Mouse (Mus musculus): ENCODE measurements at regions not wholly inside any gene's neighbourhood (a gene's known extent, or its start where the extent isn't known, plus 50 kb on each side); places are given as distances from the start of the nearest gene placed in this dataset.
"Not testable (repeated sequence)": the region's sequence is repeated elsewhere in the genome, so short reads cannot be mapped to it uniquely, and the experiment has no call there.

- 78% methylated on average over 3 of the region's 3 CpGs for WGBS
- DNase-seq (ENCODE audit: low spot score); H3K4me1 ChIP-seq (replicated peaks; ENCODE audit: control insufficient read depth, insufficient read depth, low read length); H3K4me2 ChIP-seq (ENCODE audit: low read length); H3K9me3 ChIP-seq (ENCODE audit: control insufficient read depth, low read length); H3K4me3 ChIP-seq (ENCODE audit: low read depth, low read length); H3K27ac ChIP-seq (ENCODE audit: low read depth); H3K9ac ChIP-seq (ENCODE audit: low read length); ATAC-seq (replicated peaks; ENCODE audit: low FRiP score, low TSS enrichment, low read depth); H3K27me3 ChIP-seq (replicated peaks; ENCODE audit: control insufficient read depth, insufficient read depth, low read length); H3K36me3 ChIP-seq (ENCODE audit: control insufficient read depth, insufficient read depth, low read length): not testable (repeated sequence)
These were observed 77.9 kb downstream of the Tcp10c start for GRCm38 (mm10) chr17:13432256-13432655.

DNA sequence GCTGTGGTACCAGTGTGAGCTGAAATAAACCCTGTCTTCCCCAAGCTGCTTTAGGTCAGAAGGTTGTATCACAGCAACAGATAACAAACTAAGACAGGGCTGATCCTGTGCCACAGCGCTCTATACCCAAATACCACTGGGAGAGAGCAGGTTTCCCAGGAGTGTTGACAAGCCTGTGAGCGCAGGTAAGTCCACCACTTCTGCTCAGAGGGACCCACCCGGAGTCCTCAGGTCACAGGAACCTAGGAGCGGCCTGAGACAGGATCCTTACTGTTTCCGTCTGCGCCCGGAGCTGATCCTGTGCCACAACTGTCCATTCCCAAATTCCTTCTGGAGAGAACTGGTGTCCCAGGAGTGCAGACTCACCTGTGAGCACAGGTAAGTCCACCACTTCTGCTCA lies 79.8 kb downstream of the Tcp10c start:
- not testable (repeated sequence) for H3K4me2 ChIP-seq (ENCODE audit: low read length); H3K9me3 ChIP-seq (ENCODE audit: control insufficient read depth, low read length); DNase-seq (ENCODE audit: low spot score); H3K36me3 ChIP-seq (ENCODE audit: control insufficient read depth, insufficient read depth, low read length); H3K9ac ChIP-seq (ENCODE audit: low read length); H3K4me3 ChIP-seq (ENCODE audit: low read depth, low read length); H3K27me3 ChIP-seq (replicated peaks; ENCODE audit: control insufficient read depth, insufficient read depth, low read length); H3K27ac ChIP-seq (ENCODE audit: low read depth); H3K4me1 ChIP-seq (replicated peaks; ENCODE audit: control insufficient read depth, insufficient read depth, low read length)
- 88% methylated on average over 7 of the region's 7 CpGs for WGBS
- ATAC-seq (replicated peaks; ENCODE audit: low FRiP score, low TSS enrichment, low read depth): 0 out of 2 replicates have a peak, but pooled peaks have one; percentile 43

DNA sequence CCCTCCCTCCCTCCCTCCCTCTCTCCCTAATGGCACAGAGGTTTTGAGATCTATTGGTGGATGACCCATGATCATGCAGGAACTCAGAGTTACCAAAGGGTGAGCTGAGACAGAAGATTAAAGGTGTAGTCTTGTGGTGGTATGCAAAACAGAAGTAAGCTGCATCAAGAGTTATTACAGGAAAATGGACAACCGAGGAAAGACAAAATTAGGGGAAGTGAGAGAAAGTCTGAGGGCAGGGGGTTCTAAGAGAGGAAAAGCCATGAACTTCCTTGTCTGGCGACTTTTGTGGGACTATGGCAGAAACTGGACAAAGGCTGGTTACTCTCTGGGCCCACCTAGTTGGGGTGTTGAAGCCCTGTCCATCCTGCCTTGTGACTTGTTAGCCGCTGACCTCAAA lies 84.4 kb downstream of the Tcp10c start:
- 82% methylated on average over 2 of the region's 3 CpGs for WGBS

DNA sequence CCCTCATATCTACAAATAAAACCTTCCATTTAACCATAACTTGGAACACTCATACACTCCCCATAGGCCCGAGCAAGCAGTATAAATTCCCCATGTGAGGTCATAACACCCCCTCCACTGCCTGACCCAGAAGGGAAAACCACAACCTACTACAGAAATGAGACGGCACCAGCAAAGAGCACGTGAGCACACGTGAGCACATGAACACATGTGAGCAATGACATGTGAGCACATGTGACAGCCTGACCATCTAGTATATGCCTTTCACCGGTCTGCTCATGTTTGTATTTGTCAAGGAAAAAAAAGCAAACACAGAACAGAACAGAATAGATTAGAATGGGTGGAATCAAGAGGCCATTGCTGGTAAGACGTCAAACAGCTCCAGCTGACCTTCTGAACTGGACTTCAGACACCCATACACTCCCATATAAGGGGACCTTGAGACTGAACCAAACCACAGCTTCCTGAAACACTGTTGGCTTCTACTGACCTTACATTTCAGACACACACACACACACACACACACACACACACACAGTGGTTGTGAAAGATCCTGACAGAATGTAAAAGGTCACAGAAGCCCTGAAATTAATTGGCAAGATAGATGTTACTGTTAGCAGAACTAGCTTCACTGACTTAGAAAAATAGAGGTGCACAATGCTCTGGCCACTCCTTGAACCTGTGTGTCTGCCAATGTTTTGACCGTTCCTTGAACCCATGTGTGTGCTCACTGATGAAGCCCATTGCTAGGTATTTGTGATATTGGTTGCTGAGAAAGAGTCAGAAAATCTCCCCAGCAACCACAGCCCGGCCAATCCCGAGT lies 86.5 kb downstream of the Tcp10c start:
- H3K36me3 ChIP-seq (ENCODE audit: control insufficient read depth, insufficient read depth, low read length); H3K4me3 ChIP-seq (ENCODE audit: low read depth, low read length); ATAC-seq (replicated peaks; ENCODE audit: low FRiP score, low TSS enrichment, low read depth); H3K4me1 ChIP-seq (replicated peaks; ENCODE audit: control insufficient read depth, insufficient read depth, low read length); H3K27ac ChIP-seq (ENCODE audit: low read depth); H3K27me3 ChIP-seq (replicated peaks; ENCODE audit: control insufficient read depth, insufficient read depth, low read length); DNase-seq (ENCODE audit: low spot score); H3K4me2 ChIP-seq (ENCODE audit: low read length); H3K9me3 ChIP-seq (ENCODE audit: control insufficient read depth, low read length); H3K9ac ChIP-seq (ENCODE audit: low read length): not testable (repeated sequence)
- WGBS: 80% methylated on average over 9 of the region's 9 CpGs

More for the DNA sequence above, 84.4 kb downstream of the Tcp10c start:
- not testable (repeated sequence) for H3K4me3 ChIP-seq (ENCODE audit: low read depth, low read length); H3K4me2 ChIP-seq (ENCODE audit: low read length); H3K4me1 ChIP-seq (replicated peaks; ENCODE audit: control insufficient read depth, insufficient read depth, low read length); ATAC-seq (replicated peaks; ENCODE audit: low FRiP score, low TSS enrichment, low read depth); H3K27ac ChIP-seq (ENCODE audit: low read depth); H3K36me3 ChIP-seq (ENCODE audit: control insufficient read depth, insufficient read depth, low read length); H3K27me3 ChIP-seq (replicated peaks; ENCODE audit: control insufficient read depth, insufficient read depth, low read length); DNase-seq (ENCODE audit: low spot score); H3K9me3 ChIP-seq (ENCODE audit: control insufficient read depth, low read length); H3K9ac ChIP-seq (ENCODE audit: low read length)

- H3K9me3 ChIP-seq (ENCODE audit: control insufficient read depth, low read length); H3K27ac ChIP-seq (ENCODE audit: low read depth); H3K4me3 ChIP-seq (ENCODE audit: low read depth, low read length); H3K4me2 ChIP-seq (ENCODE audit: low read length); H3K36me3 ChIP-seq (ENCODE audit: control insufficient read depth, insufficient read depth, low read length); ATAC-seq (replicated peaks; ENCODE audit: low FRiP score, low TSS enrichment, low read depth); H3K9ac ChIP-seq (ENCODE audit: low read length); H3K4me1 ChIP-seq (replicated peaks; ENCODE audit: control insufficient read depth, insufficient read depth, low read length); DNase-seq (ENCODE audit: low spot score); H3K27me3 ChIP-seq (replicated peaks; ENCODE audit: control insufficient read depth, insufficient read depth, low read length): not testable (repeated sequence)
- WGBS: 94% methylated on average over 5 of the region's 6 CpGs
These were observed 87.9 kb downstream of the Tcp10c start for GRCm38 (mm10) chr17:13442229-13442628.

DNA sequence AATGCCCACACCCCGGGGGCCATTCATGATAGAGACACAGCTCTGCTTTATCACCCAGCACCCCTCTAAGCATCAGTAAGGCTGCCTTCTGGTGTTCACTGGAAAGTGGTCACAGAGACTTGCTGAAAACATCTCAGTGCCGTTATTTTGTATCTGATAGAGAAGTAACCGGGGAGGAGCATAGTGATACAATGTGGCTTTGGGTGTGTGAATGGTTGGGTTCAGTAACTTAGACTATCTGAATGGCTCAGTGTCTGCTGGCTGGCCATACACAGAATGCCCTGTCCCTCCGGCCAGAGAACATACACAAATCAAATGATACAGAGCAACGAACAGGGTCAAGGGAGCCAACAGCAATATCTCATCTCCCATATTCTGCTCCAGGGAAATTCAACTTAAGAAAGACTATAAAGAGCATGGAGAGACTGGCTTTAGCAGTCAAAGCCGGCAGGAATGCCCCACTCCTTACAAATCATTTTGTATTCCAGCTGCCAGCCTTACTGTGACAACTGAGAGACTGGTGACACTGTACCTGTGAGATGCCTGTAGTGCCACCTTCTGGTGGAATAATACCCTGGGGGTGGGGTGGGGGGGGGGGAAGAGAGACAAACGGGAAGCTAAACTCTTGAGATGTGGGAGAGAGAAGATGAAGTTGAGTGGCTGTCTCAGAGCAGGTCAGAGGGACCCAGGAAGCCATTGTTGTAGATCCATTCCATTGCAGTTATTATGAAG lies 102.7 kb downstream of the Tcp10c start:
- not testable (repeated sequence) for H3K9me3 ChIP-seq (ENCODE audit: control insufficient read depth, low read length); H3K4me2 ChIP-seq (ENCODE audit: low read length); H3K9ac ChIP-seq (ENCODE audit: low read length); ATAC-seq (replicated peaks; ENCODE audit: low FRiP score, low TSS enrichment, low read depth); H3K4me3 ChIP-seq (ENCODE audit: low read depth, low read length); H3K27ac ChIP-seq (ENCODE audit: low read depth); H3K27me3 ChIP-seq (replicated peaks; ENCODE audit: control insufficient read depth, insufficient read depth, low read length); DNase-seq (ENCODE audit: low spot score); H3K4me1 ChIP-seq (replicated peaks; ENCODE audit: control insufficient read depth, insufficient read depth, low read length); H3K36me3 ChIP-seq (ENCODE audit: control insufficient read depth, insufficient read depth, low read length)
- 93% methylated on average over 6 of the region's 7 CpGs for WGBS

DNA sequence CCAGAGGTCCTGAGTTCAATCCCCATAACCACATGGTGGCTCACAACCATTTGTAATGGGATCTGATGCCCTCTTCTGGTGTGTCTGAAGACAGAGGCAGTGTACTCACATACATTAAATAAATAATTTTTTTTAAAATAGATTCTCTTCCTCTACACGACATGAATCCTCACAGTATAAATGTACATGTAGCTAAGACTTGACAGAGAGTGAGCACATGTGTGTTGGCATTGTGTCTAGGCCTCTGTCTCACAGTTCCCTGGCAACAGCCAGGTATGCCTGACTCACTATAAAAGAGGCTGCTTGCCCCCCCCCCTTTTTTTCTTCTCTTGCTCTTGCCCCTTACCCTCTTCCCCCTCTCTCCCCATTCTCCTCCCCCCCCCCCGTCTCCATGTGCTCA lies 103.6 kb downstream of the Tcp10c start:
- not testable (repeated sequence) for H3K27me3 ChIP-seq (replicated peaks; ENCODE audit: control insufficient read depth, insufficient read depth, low read length); H3K4me3 ChIP-seq (ENCODE audit: low read depth, low read length); ATAC-seq (replicated peaks; ENCODE audit: low FRiP score, low TSS enrichment, low read depth); H3K9me3 ChIP-seq (ENCODE audit: control insufficient read depth, low read length); H3K4me1 ChIP-seq (replicated peaks; ENCODE audit: control insufficient read depth, insufficient read depth, low read length); H3K36me3 ChIP-seq (ENCODE audit: control insufficient read depth, insufficient read depth, low read length); DNase-seq (ENCODE audit: low spot score); H3K27ac ChIP-seq (ENCODE audit: low read depth); H3K9ac ChIP-seq (ENCODE audit: low read length); H3K4me2 ChIP-seq (ENCODE audit: low read length)
- WGBS: 82% methylated on average over 2 of the region's 2 CpGs

GRCm38 (mm10) chr17:13458814-13459213 lies 104.4 kb downstream of the Tcp10c start:
- DNase-seq (ENCODE audit: low spot score); H3K27ac ChIP-seq (ENCODE audit: low read depth); H3K27me3 ChIP-seq (replicated peaks; ENCODE audit: control insufficient read depth, insufficient read depth, low read length); H3K4me2 ChIP-seq (ENCODE audit: low read length); H3K36me3 ChIP-seq (ENCODE audit: control insufficient read depth, insufficient read depth, low read length); H3K4me1 ChIP-seq (replicated peaks; ENCODE audit: control insufficient read depth, insufficient read depth, low read length); H3K9me3 ChIP-seq (ENCODE audit: control insufficient read depth, low read length); ATAC-seq (replicated peaks; ENCODE audit: low FRiP score, low TSS enrichment, low read depth); H3K9ac ChIP-seq (ENCODE audit: low read length); H3K4me3 ChIP-seq (ENCODE audit: low read depth, low read length): not testable (repeated sequence)
- WGBS: no CpG with 5 or more reads among the region's 2 CpGs

Measured in intestine, embryonic 14.5 days (tissue).